Mouse (Mus musculus): Measurements from ENCODE around the gene Gm49395. TPM values are rescaled to one million over a fixed set of nuclear protein-coding genes. Genes with fewer than 3 reads are reported as not detected.
A peak's percentile ranks its signal among the peaks of the same experiment; 100 is the strongest.

Gene Gm49395
- total RNA-seq (2015) = 12.9 and 14.0 TPM in 2 replicates
- 7.0 and 9.2 TPM in 2 replicates for total RNA-seq (2017)

GRCm38 (mm10) chr13:115101355-115102191, at the start of gene Gm49395, which contains the start of gene Itga1:
Gm49395 (minus strand) TSS chr13:115101921.
Itga1 (minus strand) TSS chr13:115101964.
- ATAC-seq (ENCODE audit: poor library complexity, severe bottlenecking) = peak; percentile 77

- no peak for ATAC-seq (ENCODE audit: poor library complexity, severe bottlenecking)
These were observed 48.9 kb upstream of the Gm49395 start for GRCm38 (mm10) chr13:115150602-115151001.

DNA sequence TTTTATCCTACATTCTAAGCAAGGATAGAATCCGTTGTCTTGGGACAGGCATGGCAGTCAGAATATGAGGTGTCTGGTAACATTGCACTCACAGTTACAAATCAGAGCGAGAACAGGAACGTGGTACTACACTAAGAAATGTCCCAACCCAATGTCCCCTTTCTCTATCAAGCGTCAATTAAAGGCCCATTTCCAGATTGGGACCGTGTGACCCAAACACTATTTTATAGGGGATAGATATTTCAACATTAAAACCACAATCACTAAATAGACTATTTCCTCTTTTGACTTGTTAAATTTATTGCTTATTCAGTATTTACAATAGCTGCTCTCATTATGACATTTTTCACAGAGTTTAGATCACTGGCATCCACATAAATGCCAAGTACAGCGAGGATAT, 48.1 kb upstream of the Gm49395 start:
- ATAC-seq (ENCODE audit: poor library complexity, severe bottlenecking) = peak; percentile 45

DNA sequence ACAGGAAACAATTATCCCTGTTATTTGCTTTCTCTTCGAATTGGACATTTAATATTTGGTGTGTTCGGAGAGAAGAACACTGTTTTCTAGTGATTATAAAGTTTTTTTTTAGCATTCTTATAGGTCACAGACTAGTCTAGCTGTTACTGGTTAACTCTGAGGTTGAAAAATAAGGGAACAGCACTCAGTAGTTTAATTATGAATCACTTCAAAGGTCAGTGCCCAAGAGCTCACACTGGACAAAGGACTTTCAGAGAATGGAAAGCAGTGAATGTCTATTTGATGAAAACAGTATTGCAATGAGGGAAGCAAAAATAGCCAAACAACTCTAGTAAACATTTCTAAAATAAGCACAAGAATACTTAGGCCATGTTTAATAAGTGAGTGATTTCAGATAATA, 41.9 kb upstream of the Gm49395 start:
- no peak for ATAC-seq (ENCODE audit: poor library complexity, severe bottlenecking)

GRCm38 (mm10) chr13:115142066-115142465, 40.3 kb upstream of the Gm49395 start:
- ATAC-seq (ENCODE audit: poor library complexity, severe bottlenecking) = peak; percentile 94

GRCm38 (mm10) chr13:115138513-115138912, 36.8 kb upstream of the Gm49395 start:
- no peak for ATAC-seq (ENCODE audit: poor library complexity, severe bottlenecking)

GRCm38 (mm10) chr13:115136761-115137160, 35.0 kb upstream of the Gm49395 start:
- ATAC-seq (ENCODE audit: poor library complexity, severe bottlenecking) = peak; percentile 81

- ATAC-seq (ENCODE audit: poor library complexity, severe bottlenecking) = no peak
These were observed 30.7 kb upstream of the Gm49395 start for GRCm38 (mm10) chr13:115132435-115132834.

DNA sequence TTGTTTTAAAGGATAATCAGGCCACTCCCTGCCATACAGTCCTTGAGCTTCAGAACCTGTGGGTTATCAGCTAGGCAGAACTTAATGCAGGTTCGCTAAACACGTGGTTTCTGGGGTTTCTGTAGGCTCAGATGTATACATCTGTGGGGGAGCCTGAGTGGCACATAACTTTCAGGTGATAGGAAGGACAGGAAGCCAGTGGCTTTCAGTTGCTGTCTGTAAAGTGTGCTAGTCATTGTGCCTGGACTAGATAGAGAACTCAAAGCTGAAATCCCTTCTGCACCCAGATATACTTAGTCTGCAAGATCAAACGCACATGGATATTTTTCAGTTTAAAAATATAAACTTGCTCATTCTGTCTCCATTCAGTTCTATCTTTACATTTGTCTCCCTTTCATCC, 29.7 kb upstream of the Gm49395 start:
- ATAC-seq (ENCODE audit: poor library complexity, severe bottlenecking) = peak; percentile 38; the same call in 1 of the 2 replicates

GRCm38 (mm10) chr13:115130035-115130434, 28.3 kb upstream of the Gm49395 start:
- 0 out of 2 replicates have a peak, but pooled peaks have one; percentile 46 for ATAC-seq (ENCODE audit: poor library complexity, severe bottlenecking)

DNA sequence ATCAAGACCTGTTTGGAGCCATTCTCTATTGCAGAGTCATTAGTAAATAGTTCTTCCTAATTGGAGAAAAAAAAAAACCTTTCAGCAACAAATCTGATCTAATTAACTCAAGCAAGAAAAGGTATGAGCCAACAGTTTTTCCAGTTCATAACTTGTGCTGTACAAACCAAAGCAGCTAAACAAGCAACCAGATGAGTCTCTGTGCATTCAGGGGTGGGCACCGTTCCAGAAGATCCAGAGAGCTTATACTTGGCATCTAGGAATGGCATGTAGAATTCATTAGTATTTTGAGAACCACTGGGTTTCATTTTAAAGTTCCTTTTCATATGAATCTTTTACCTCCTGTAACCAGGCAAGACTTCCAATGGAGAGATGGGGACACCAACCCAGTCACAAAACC, 26.1 kb upstream of the Gm49395 start:
- ATAC-seq (ENCODE audit: poor library complexity, severe bottlenecking) = no peak

DNA sequence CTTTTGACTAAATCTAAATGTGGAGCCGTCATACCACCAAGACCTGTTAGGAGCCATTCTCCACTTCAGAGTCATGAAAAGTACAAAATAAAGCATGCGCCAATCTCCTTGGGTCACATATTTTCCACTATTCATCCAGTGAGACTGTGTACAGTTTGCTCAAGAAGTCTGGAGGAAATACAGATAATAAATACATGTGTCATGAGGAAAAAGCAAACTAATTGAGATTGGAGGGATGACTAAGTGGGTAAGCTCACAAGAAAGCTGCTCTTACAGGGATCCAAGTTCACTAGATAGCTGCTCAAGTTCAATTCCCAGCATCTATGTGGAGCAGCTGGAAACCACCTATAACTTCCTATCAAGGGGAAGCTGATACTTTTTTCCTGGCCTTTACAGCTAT, 24.8 kb upstream of the Gm49395 start:
- no peak for ATAC-seq (ENCODE audit: poor library complexity, severe bottlenecking)

DNA sequence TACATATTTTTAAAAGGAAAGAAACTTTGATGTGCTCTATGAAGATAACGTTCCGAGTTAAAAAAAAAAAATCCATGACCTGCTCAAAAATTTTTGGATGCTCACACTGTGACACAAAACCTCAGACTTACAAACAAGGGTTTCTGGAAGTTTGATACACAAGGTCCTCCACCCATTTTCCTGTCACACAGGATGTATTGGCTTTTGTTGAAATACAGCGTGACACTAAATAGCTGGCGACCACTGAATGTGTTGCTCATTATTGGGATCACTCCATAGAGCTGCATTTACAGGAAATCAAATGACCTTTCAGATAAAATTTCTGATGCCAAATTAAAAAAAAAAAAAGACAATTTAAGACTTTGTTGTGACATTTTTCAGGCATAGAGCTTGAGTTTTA, 23.4 kb upstream of the Gm49395 start:
- ATAC-seq (ENCODE audit: poor library complexity, severe bottlenecking) = no peak

GRCm38 (mm10) chr13:115124521-115124920, 22.8 kb upstream of the Gm49395 start:
- no peak for ATAC-seq (ENCODE audit: poor library complexity, severe bottlenecking)

- no peak for ATAC-seq (ENCODE audit: poor library complexity, severe bottlenecking)
These were observed 17.0 kb upstream of the Gm49395 start for GRCm38 (mm10) chr13:115118756-115119155.

DNA sequence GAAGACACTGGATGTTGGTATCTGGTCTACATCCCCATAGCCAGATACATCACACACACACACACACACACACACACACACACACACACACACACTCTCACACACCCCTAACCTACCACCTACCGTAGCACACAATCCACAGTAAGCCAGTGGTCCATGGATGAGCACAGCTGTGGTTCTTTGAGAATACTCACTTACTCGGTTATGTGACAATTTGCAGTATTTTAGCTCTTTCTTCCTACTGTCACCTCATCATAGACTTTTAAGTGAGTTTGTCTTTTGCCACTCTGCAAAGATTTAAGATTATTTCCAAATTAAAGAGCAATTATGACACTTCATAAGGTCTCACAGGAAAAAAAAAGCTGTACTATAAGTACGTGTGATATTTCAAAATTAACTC, 16.5 kb upstream of the Gm49395 start:
- ATAC-seq (ENCODE audit: poor library complexity, severe bottlenecking) = no peak

- ATAC-seq (ENCODE audit: poor library complexity, severe bottlenecking) = peak; percentile 82
These were observed 15.4 kb upstream of the Gm49395 start for GRCm38 (mm10) chr13:115116930-115117621.

GRCm38 (mm10) chr13:115109628-115110027, 7.9 kb upstream of the Gm49395 start:
- no peak for ATAC-seq (ENCODE audit: poor library complexity, severe bottlenecking)

GRCm38 (mm10) chr13:115107436-115107835, 5.7 kb upstream of the Gm49395 start:
- peak; percentile 47 for ATAC-seq (ENCODE audit: poor library complexity, severe bottlenecking)

DNA sequence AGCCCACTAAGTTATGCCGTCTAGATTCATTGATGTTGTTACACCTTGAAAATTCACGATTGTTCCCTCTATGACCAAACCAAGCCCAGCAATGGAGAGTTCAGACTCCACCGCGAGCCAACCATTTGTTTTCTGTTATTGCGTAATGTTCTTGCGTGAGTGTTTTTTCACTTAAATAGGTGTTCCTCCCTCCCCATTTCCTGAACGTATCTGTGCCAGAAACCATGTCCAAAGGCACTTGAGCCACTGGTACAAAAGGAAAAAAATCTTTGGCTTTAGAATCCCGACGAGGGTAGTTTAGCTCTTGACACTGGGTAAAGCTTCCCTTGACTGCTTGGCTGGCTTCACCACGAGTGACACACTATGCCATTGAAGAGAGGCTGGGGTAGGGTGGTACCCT, 4.5 kb upstream of the Gm49395 start:
- ATAC-seq (ENCODE audit: poor library complexity, severe bottlenecking) = no peak

DNA sequence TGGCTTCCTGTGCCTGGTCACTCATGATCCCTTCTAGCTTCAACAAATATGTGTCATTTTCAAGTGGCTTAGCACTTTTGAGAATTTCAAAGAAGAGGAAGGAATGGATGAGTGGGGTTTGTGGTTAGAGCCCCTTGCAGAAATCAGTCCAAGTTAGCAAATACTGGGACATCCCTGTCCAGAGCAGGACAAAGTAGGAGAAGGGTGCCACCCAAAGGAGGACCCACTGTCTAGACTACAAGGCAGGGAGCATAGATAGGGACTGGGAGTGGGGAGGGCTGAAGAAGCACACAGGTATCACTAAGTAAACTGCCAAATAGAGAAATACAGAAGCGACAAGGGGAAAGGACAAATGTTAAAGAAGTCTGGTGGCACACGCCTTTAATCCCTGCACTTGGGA, 1.0 kb upstream of the Gm49395 start:
- ATAC-seq (ENCODE audit: poor library complexity, severe bottlenecking) = no peak

Measured in megakaryocyte, adult 5-6 weeks (primary cell).